Mouse (Mus musculus): Measurements from ENCODE around the gene Ehd2. TPM values are rescaled to one million over a fixed set of nuclear protein-coding genes. Genes with fewer than 3 reads are reported as not detected.

Gene Ehd2
- polyA plus RNA-seq, 1 experiment from 2014 or later = 48.1 TPM

- Histone ChIP-seq H3K27ac (ENCODE audit: low read length) (peak overlapping the region; percentile 17; the same call in 1 of the 2 replicates), H3K4me1 (ENCODE audit: control insufficient read depth, insufficient read depth, low read length) (peaks cover 23% of the 10 kb centered on the region), H3K9ac (ENCODE audit: low read depth, low read length) (peak overlapping the region; percentile 78), H3K9me3 (ENCODE audit: control insufficient read depth, low read length) (no peaks in the 10 kb centered on the region), H3K4me2 (ENCODE audit: low read depth, low read length) (peak overlapping the region; percentile 69), H3K27me3 (replicated peaks; ENCODE audit: control insufficient read depth, insufficient read depth, low read length) (no peaks in the 10 kb centered on the region), H3K4me3 (ENCODE audit: low read length) (peak overlapping the region; percentile 74), H3K36me3 (ENCODE audit: control insufficient read depth, insufficient read depth, low read length) (peaks cover 17% of the 10 kb centered on the region)
- ATAC-seq = no peak
- 3% methylated on average over 8 of the region's 8 CpGs for WGBS
These were observed 22.2 kb downstream of the Ehd2 start for GRCm38 (mm10) chr7:15945211-15945610.

GRCm38 (mm10) chr7:15944311-15944710, 23.1 kb downstream of the Ehd2 start:
- no peaks in the 10 kb centered on the region for H3K9me3 ChIP-seq (ENCODE audit: control insufficient read depth, low read length)
- H3K27me3 ChIP-seq (replicated peaks; ENCODE audit: control insufficient read depth, insufficient read depth, low read length) = no peaks in the 10 kb centered on the region
- H3K4me2 ChIP-seq (ENCODE audit: low read depth, low read length) = no peak overlapping the region
- H3K4me1 ChIP-seq (ENCODE audit: control insufficient read depth, insufficient read depth, low read length) = peaks cover 23% of the 10 kb centered on the region
- no peak overlapping the region for H3K9ac ChIP-seq (ENCODE audit: low read depth, low read length)
- H3K36me3 ChIP-seq (ENCODE audit: control insufficient read depth, insufficient read depth, low read length) = peaks cover 26% of the 10 kb centered on the region
- ATAC-seq = no peak
- no peak overlapping the region for H3K27ac ChIP-seq (ENCODE audit: low read length)
- WGBS = 96% methylated on average over 1 of the region's 1 CpGs
- H3K4me3 ChIP-seq (ENCODE audit: low read length) = no peak overlapping the region

- peaks cover 50% of the 10 kb centered on the region for H3K36me3 ChIP-seq (ENCODE audit: control insufficient read depth, insufficient read depth, low read length)
- no peak overlapping the region for H3K4me3 ChIP-seq (ENCODE audit: low read length)
- H3K9ac ChIP-seq (ENCODE audit: low read depth, low read length) = no peak overlapping the region
- no peaks in the 10 kb centered on the region; the same call in 1 of the 2 replicates for H3K27me3 ChIP-seq (replicated peaks; ENCODE audit: control insufficient read depth, insufficient read depth, low read length)
- H3K27ac ChIP-seq (ENCODE audit: low read length) = no peak overlapping the region
- WGBS = 93% methylated on average over 3 of the region's 3 CpGs
- no peaks in the 10 kb centered on the region for H3K9me3 ChIP-seq (ENCODE audit: control insufficient read depth, low read length)
- ATAC-seq = no peak
- no peaks in the 10 kb centered on the region for H3K4me1 ChIP-seq (ENCODE audit: control insufficient read depth, insufficient read depth, low read length)
- H3K4me2 ChIP-seq (ENCODE audit: low read depth, low read length) = no peak overlapping the region
These were observed 28.7 kb downstream of the Ehd2 start for GRCm38 (mm10) chr7:15938621-15939020.

- WGBS = 79% methylated on average over 5 of the region's 5 CpGs
- Histone ChIP-seq H3K4me1 (ENCODE audit: control insufficient read depth, insufficient read depth, low read length) (no peaks in the 10 kb centered on the region), H3K9ac (ENCODE audit: low read depth, low read length) (no peak overlapping the region), H3K36me3 (ENCODE audit: control insufficient read depth, insufficient read depth, low read length) (peaks cover 50% of the 10 kb centered on the region), H3K27ac (ENCODE audit: low read length) (no peak overlapping the region), H3K9me3 (ENCODE audit: control insufficient read depth, low read length) (no peaks in the 10 kb centered on the region), H3K4me3 (ENCODE audit: low read length) (no peak overlapping the region), H3K4me2 (ENCODE audit: low read depth, low read length) (no peak overlapping the region), H3K27me3 (replicated peaks; ENCODE audit: control insufficient read depth, insufficient read depth, low read length) (no peaks in the 10 kb centered on the region; the same call in 1 of the 2 replicates)
- no peak for ATAC-seq
These were observed 29.9 kb downstream of the Ehd2 start for GRCm38 (mm10) chr7:15937491-15937890.

- Histone ChIP-seq H3K4me1 (ENCODE audit: control insufficient read depth, insufficient read depth, low read length) (no peaks in the 10 kb centered on the region), H3K4me3 (ENCODE audit: low read length) (no peak overlapping the region), H3K4me2 (ENCODE audit: low read depth, low read length) (no peak overlapping the region), H3K27me3 (replicated peaks; ENCODE audit: control insufficient read depth, insufficient read depth, low read length) (no peaks in the 10 kb centered on the region; the same call in 1 of the 2 replicates), H3K27ac (ENCODE audit: low read length) (no peak overlapping the region; the same call in 1 of the 2 replicates), H3K9ac (ENCODE audit: low read depth, low read length) (no peak overlapping the region), H3K9me3 (ENCODE audit: control insufficient read depth, low read length) (no peaks in the 10 kb centered on the region), H3K36me3 (ENCODE audit: control insufficient read depth, insufficient read depth, low read length) (peaks cover 18% of the 10 kb centered on the region)
- ATAC-seq = no peak
- 49% methylated on average over 16 of the region's 16 CpGs for WGBS
These were observed 33.7 kb downstream of the Ehd2 start for GRCm38 (mm10) chr7:15933437-15934359.

- no peak overlapping the region for H3K4me3 ChIP-seq (ENCODE audit: low read length)
- H3K4me2 ChIP-seq (ENCODE audit: low read depth, low read length) = no peak overlapping the region
- ATAC-seq = no peak
- no peak overlapping the region for H3K27ac ChIP-seq (ENCODE audit: low read length)
- 70% methylated on average over 3 of the region's 3 CpGs for WGBS
- H3K4me1 ChIP-seq (ENCODE audit: control insufficient read depth, insufficient read depth, low read length) = no peaks in the 10 kb centered on the region
- no peaks in the 10 kb centered on the region; the same call in 1 of the 2 replicates for H3K27me3 ChIP-seq (replicated peaks; ENCODE audit: control insufficient read depth, insufficient read depth, low read length)
- no peak overlapping the region for H3K9ac ChIP-seq (ENCODE audit: low read depth, low read length)
- no peaks in the 10 kb centered on the region for H3K9me3 ChIP-seq (ENCODE audit: control insufficient read depth, low read length)
- H3K36me3 ChIP-seq (ENCODE audit: control insufficient read depth, insufficient read depth, low read length) = 0 out of 2 replicates have a peak, but pooled peaks cover under 1% of the 10 kb centered on the region
These were observed 35.7 kb downstream of the Ehd2 start for GRCm38 (mm10) chr7:15931635-15932034.

- Histone ChIP-seq H3K27me3 (replicated peaks; ENCODE audit: control insufficient read depth, insufficient read depth, low read length) (no peaks in the 10 kb centered on the region; the same call in 1 of the 2 replicates), H3K9me3 (ENCODE audit: control insufficient read depth, low read length) (no peaks in the 10 kb centered on the region), H3K9ac (ENCODE audit: low read depth, low read length) (no peak overlapping the region), H3K4me2 (ENCODE audit: low read depth, low read length) (no peak overlapping the region), H3K36me3 (ENCODE audit: control insufficient read depth, insufficient read depth, low read length) (no peaks in the 10 kb centered on the region), H3K27ac (ENCODE audit: low read length) (no peak overlapping the region), H3K4me3 (ENCODE audit: low read length) (no peak overlapping the region), H3K4me1 (ENCODE audit: control insufficient read depth, insufficient read depth, low read length) (no peaks in the 10 kb centered on the region)
- no peak for ATAC-seq
- 61% methylated on average over 2 of the region's 2 CpGs for WGBS
These were observed 36.8 kb downstream of the Ehd2 start for GRCm38 (mm10) chr7:15930543-15930942.

DNA sequence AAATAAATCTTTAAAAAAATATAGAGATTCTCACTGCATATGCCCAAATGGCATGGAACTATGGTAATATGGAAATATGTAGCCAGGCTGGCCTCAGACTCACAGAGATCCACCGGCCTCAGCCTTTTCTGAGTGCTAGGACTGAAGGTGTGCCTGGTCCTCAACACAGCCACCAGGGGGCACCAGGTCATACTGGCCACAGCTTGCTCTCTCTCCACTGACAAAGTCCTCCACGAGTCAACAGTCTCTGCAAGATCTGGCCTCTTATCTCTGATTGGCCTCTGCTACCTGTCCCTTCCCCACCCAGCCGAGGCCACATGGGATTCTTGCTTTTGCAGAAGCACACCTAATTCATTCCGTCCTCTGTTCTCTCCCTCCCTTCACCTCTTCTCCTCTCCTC, 37.5 kb downstream of the Ehd2 start:
- Histone ChIP-seq H3K27me3 (replicated peaks; ENCODE audit: control insufficient read depth, insufficient read depth, low read length) (no peaks in the 10 kb centered on the region; the same call in 1 of the 2 replicates), H3K4me3 (ENCODE audit: low read length) (no peak overlapping the region), H3K9ac (ENCODE audit: low read depth, low read length) (no peak overlapping the region), H3K27ac (ENCODE audit: low read length) (no peak overlapping the region), H3K4me2 (ENCODE audit: low read depth, low read length) (no peak overlapping the region), H3K36me3 (ENCODE audit: control insufficient read depth, insufficient read depth, low read length) (no peaks in the 10 kb centered on the region), H3K4me1 (ENCODE audit: control insufficient read depth, insufficient read depth, low read length) (no peaks in the 10 kb centered on the region), H3K9me3 (ENCODE audit: control insufficient read depth, low read length) (no peaks in the 10 kb centered on the region)
- 24% methylated on average over 4 of the region's 4 CpGs for WGBS
- ATAC-seq = peak; percentile 86

DNA sequence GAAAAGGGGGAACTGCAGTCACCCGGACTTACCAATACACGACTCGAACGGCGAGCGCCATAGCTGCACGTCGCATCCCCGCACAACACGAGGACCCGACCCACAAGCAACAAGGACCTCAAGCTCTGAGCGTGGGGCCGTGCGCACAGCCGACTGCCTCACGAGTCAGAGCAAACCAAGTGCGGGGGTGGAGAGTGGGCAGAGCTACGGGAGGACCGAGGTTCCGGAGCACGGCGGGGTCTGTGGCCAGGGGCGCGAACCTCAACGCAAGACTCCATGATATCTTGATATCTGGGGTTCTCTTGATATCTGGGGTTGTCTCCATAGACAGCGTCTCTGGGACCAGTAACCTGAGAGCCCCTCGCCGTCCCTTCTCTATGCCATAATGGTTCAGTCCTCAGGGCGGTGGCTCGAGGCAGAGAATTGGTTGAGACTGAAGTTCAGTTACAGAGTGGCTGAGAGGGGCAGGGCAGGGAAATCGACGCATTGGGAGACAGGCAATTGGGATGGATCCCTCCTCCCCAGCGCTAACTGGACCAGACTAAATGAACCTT, 45.1 kb downstream of the Ehd2 start, which contains the start of gene Selenow:
Selenow (minus strand) TSS at position 183 of the 554 bp plus-strand sequence.
- ATAC-seq = peak; percentile 98

More for the DNA sequence above, 45.1 kb downstream of the Ehd2 start, which contains the start of gene Selenow:
- peak within 1 kb of the TSS; percentile 81 for H3K4me3 ChIP-seq (ENCODE audit: low read length)
- peak within 1 kb of the TSS; percentile 82 for H3K4me2 ChIP-seq (ENCODE audit: low read depth, low read length)
- under 1% methylated on average over 33 of the region's 33 CpGs for WGBS
- H3K9me3 ChIP-seq (ENCODE audit: control insufficient read depth, low read length) = no peaks in the 10 kb centered on the region
- H3K9ac ChIP-seq (ENCODE audit: low read depth, low read length) = peak within 1 kb of the TSS; percentile 81
- H3K27ac ChIP-seq (ENCODE audit: low read length) = peak within 1 kb of the TSS; percentile 81
- H3K36me3 ChIP-seq (ENCODE audit: control insufficient read depth, insufficient read depth, low read length) = peaks cover 18% of the 10 kb centered on the region
- H3K4me1 ChIP-seq (ENCODE audit: control insufficient read depth, insufficient read depth, low read length) = peaks cover 16% of the 10 kb centered on the region
- no peaks in the 10 kb centered on the region for H3K27me3 ChIP-seq (replicated peaks; ENCODE audit: control insufficient read depth, insufficient read depth, low read length)
